Mouse (Mus musculus): ENCODE measurements around the gene Ubxn4. TPM values are rescaled to one million over a fixed set of nuclear protein-coding genes. Genes with fewer than 3 reads are reported as not detected.

Ubxn4 gene
- 140 TPM for polyA plus RNA-seq (2017; shearing (Covaris generic))

GRCm38 (mm10) chr1:128243627-128243995 lies at the start of gene Ubxn4:
Ubxn4 (plus strand) TSS chr1:128243964.

GRCm38 (mm10) chr1:128328218-128328617 lies 84.5 kb downstream of the Ubxn4 start, which contains the start of gene Lct:
Lct (minus strand) TSS chr1:128328318.

Other genes starting within 250 kb of the Ubxn4 start
- gene Zranb3, start 140.9 kb upstream of the Ubxn4 start, polyA plus RNA-seq (2017; shearing (Covaris generic)), result 1.7 TPM
- gene R3hdm1, start 140.7 kb upstream of the Ubxn4 start, polyA plus RNA-seq (2017; shearing (Covaris generic)), result 78.7 TPM
- gene Lct, start 84.4 kb downstream of the Ubxn4 start, polyA plus RNA-seq (2017; shearing (Covaris generic)), result not detected
- 90.2 TPM for gene Mcm6, start 115.7 kb downstream of the Ubxn4 start, polyA plus RNA-seq (2017; shearing (Covaris generic))
- 116 TPM for gene Dars, start 173.4 kb downstream of the Ubxn4 start, polyA plus RNA-seq (2017; shearing (Covaris generic))

Measured in naive thymus-derived CD4-positive, alpha-beta T cell, adult 5 months (primary cell).